Mouse (Mus musculus) heart, embryonic 14.5 days (tissue): ENCODE data around the gene Klhdc10. TPM values are rescaled to one million over a fixed set of nuclear protein-coding genes. Genes with fewer than 3 reads are reported as not detected.

Experiments used
- ATAC-seq: fragments of 200-750 bp; cut with Nextera tagmentation; 2 replicates; pipeline ENCODE4 v1.8.0; 2017; ENCODE audit warnings: low read depth, moderate TSS enrichment; ENCODE audit not compliant: insufficient number of reproducible peaks, insufficient read depth, low FRiP score
- H3K27ac ChIP-seq, 2 experiments: fragments of 200-500 bp in 1 of 2; fragments of 300-500 bp in 1 of 2; sonication (generic) in 1 of 2; replicated peaks in 1 of 2; 2 replicates each; pipeline ENCODE4 v1.5.1; 2012 to 2014; ENCODE audit warnings: low read depth in 2 of 2, low read length in 2 of 2, control low read depth in 1 of 2, mild to moderate bottlenecking in 1 of 2, mixed read lengths in 1 of 2; ENCODE audit not compliant: control insufficient read depth in 1 of 2, insufficient read depth in 1 of 2
- H3K27me3 ChIP-seq: fragments of 300-500 bp; sonication (generic); 2 replicates; pipeline ENCODE4 v1.6.1; 2014; ENCODE audit warnings: mild to moderate bottlenecking, low read length, control low read depth; ENCODE audit not compliant: control insufficient read depth, insufficient read depth
- H3K36me3 ChIP-seq: fragments of 300-500 bp; sonication (generic); 2 replicates; pipeline ENCODE4 v1.6.1; 2014; ENCODE audit warnings: mild to moderate bottlenecking, control low read depth, low read length, mixed read lengths; ENCODE audit not compliant: control insufficient read depth, insufficient read depth
- H3K4me1 ChIP-seq, 2 experiments: fragments of 200-500 bp in 1 of 2; fragments of 300-500 bp in 1 of 2; sonication (generic) in 1 of 2; 2 replicates each; pipeline ENCODE4 v1.6.1; 2012 to 2014; ENCODE audit warnings: low read length in 2 of 2, control low read depth in 1 of 2, mixed read lengths in 1 of 2; ENCODE audit not compliant: control insufficient read depth in 2 of 2, insufficient read depth in 2 of 2
- H3K4me2 ChIP-seq: fragments of 300-500 bp; sonication (generic); 2 replicates; pipeline ENCODE4 v1.6.1; 2014; ENCODE audit warnings: mild to moderate bottlenecking, low read length
- H3K4me3 ChIP-seq, 2 experiments: fragments of 200-500 bp in 1 of 2; fragments of 300-500 bp in 1 of 2; sonication (generic) in 1 of 2; 2 replicates each; pipeline ENCODE4 v1.5.1; 2012 to 2014; ENCODE audit warnings: low read length in 2 of 2, mild to moderate bottlenecking in 2 of 2, control low read depth in 1 of 2, low read depth in 1 of 2, moderate library complexity in 1 of 2; ENCODE audit not compliant: control insufficient read depth in 1 of 2, insufficient read depth in 1 of 2
- H3K9ac ChIP-seq: fragments of 300-500 bp; sonication (generic); 2 replicates; pipeline ENCODE4 v1.6.1; 2014; ENCODE audit warnings: mild to moderate bottlenecking, low read length
- H3K9me3 ChIP-seq: fragments of 300-500 bp; sonication (generic); 2 replicates; pipeline ENCODE4 v1.6.1; 2016; ENCODE audit warnings: low read length, control low read depth; ENCODE audit not compliant: control insufficient read depth
- WGBS: fragments of 180-500 bp; shearing (Covaris S2); extraction: QIAGEN DNeasy Blood & Tissue Kit; methylation state at CpG from one replicate; pipeline ENCODE4 v1.1.7; 2014; 5-methylcytosine and 5-hydroxymethylcytosine counted together
- polyA plus RNA-seq: library from polyadenylated mRNA; unstranded; fragments of >200 nt; fragmentation: Nextera tagmentation; extraction: Ambion mirVana; gene quantifications from 2 replicates; pipeline ENCODE4 v1.2.1, GENCODE M21; 2014

Gene Klhdc10
- polyA plus RNA-seq, 1 experiment from 2014 or later: 24.5 TPM

DNA sequence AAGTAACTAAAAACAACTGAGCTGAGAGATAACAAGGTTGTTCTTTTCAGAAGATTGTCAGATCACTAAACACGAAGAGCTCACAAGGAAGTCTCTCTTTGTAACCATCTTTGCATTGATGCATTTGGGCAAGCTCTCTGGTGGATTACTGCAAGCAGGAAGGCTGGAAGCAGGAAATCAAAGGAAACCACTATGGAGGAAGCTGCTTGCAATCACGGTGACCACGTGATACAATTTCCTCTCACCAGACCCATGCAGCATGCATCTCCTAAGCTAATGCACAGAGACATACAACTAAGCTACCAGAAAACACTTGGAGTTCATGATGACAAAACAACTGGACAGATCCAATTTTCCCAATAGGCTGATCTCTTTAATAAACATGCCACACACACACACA, 97.4 kb downstream of the Klhdc10 start:
- no peak overlapping the region for H3K4me2 ChIP-seq
- H3K9ac ChIP-seq: no peak overlapping the region
- H3K4me3 ChIP-seq: no peak overlapping the region
- peaks cover 4 to 7% of the 10 kb centered on the region in 2 experiments; a peak in 3 of 4 replicates for H3K4me1 ChIP-seq
- H3K27me3 ChIP-seq: no peaks in the 10 kb centered on the region
- no peaks in the 10 kb centered on the region for H3K9me3 ChIP-seq
- H3K27ac ChIP-seq: no peak overlapping the region
- 66% methylated on average over 3 of the region's 3 CpGs for WGBS
- no peak for ATAC-seq
- H3K36me3 ChIP-seq: peaks cover 85% of the 10 kb centered on the region

Other genes with a start within 250 kb of the Klhdc10 start
- gene Ube2h, start 97.3 kb upstream of the Klhdc10 start, polyA plus RNA-seq: 63.6 and 65.7 TPM in 2 replicates
- gene Zc3hc1, start 10.8 kb upstream of the Klhdc10 start, polyA plus RNA-seq: 40.7 and 44.7 TPM in 2 replicates
- 25.4 and 26.3 TPM in 2 replicates for gene Tmem209, start 107.9 kb downstream of the Klhdc10 start, polyA plus RNA-seq
- gene Ssmem1, start 108.0 kb downstream of the Klhdc10 start, polyA plus RNA-seq: not detected in 2 replicates
- gene Cpa2, start 139.7 kb downstream of the Klhdc10 start, polyA plus RNA-seq: 2.2 and 4.8 TPM in 2 replicates
- 2.5 TPM in 2 replicates for gene Cpa4, start 166.5 kb downstream of the Klhdc10 start, polyA plus RNA-seq
- 0.74 TPM in 2 replicates for gene Cpa5, start 209.1 kb downstream of the Klhdc10 start, polyA plus RNA-seq
- 4.5 TPM in 2 replicates for gene Cpa1, start 237.3 kb downstream of the Klhdc10 start, polyA plus RNA-seq